ENCODE assay signal across 9 mouse cellular contexts in the genomic region with DNA sequence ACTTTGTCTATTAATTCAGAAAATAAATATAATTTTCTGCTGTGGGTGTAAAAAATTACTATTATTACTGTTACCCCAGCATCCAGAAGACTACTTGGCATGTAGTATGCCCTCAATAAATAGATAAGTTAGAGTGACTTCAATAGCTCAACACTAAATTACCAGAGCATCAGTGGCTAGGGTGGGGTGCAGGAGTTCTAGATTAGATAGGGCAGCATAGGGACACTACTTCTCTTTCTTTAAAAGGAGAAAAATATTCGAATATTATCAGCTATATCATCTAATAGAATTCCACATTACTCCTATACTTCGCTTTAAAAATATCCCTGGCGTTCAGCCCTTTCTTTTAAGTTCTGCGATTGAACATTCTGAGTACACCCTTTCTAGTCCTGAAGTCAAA. TPM values are rescaled to one million over a fixed set of nuclear protein-coding genes. Genes with fewer than 3 reads are reported as not detected.
DNase-seq lines count a peak whose midpoint lies in the region; ATAC-seq and TF ChIP-seq lines count a peak whose summit lies in the region.
"Had no signal": no experiment of that assay in that cellular context is flagged by ENCODE, and none has a peak within 500 bp of the region (broad histone marks: within the 10 kb centered on the region; RNA-seq: fewer than 3 reads in every experiment).

No protein-coding gene starts in this region.

- TF ChIP-seq POLR2A in kidney, adult 2 months (IDR thresholded peaks at IDR 0.05; ENCODE audit: low read depth, low read length): no peak

- no peaks in the 10 kb centered on the region for H3K36me3 ChIP-seq in kidney, adult 2 months (ENCODE audit: control insufficient read depth, insufficient read depth, low read length)
- no peaks in the 10 kb centered on the region for H3K36me3 ChIP-seq in hindbrain, embryonic 16.5 days (ENCODE audit: control insufficient read depth, insufficient read depth, low read length)
- no peaks in the 10 kb centered on the region for H3K36me3 ChIP-seq in midbrain, embryonic 13.5 days

- H3K27me3 ChIP-seq in kidney, adult 2 months (replicated peaks; ENCODE audit: control insufficient read depth, insufficient read depth, low read length): no peaks in the 10 kb centered on the region
- H3K27me3 ChIP-seq in hindbrain, embryonic 16.5 days (replicated peaks; ENCODE audit: control insufficient read depth, insufficient read depth, low read length): no peaks in the 10 kb centered on the region
- H3K27me3 ChIP-seq in midbrain, embryonic 13.5 days: no peaks in the 10 kb centered on the region
- H3K27me3 ChIP-seq: Patski had no signal

- peak overlapping the region; percentile 59 for H3K4me2 ChIP-seq in hindbrain, embryonic 16.5 days (ENCODE audit: low read length)
- H3K4me2 ChIP-seq in midbrain, embryonic 13.5 days (replicated peaks): peak overlapping the region; percentile 71

- peak overlapping the region; percentile 67 for H3K27ac ChIP-seq in kidney, adult 2 months (ENCODE audit: insufficient read depth, low read depth, low read length)
- H3K27ac ChIP-seq in brown adipose tissue, adult 24 weeks (replicated peaks; ENCODE audit: low read depth, low read length): peak overlapping the region; percentile 86
- peak overlapping the region; percentile 79 for H3K27ac ChIP-seq in hindbrain, embryonic 16.5 days (ENCODE audit: low read depth, low read length)
- peak overlapping the region; percentile 86 for H3K27ac ChIP-seq in midbrain, embryonic 13.5 days

- 13% methylated on average over 4 of the region's 4 CpGs for WGBS in kidney, adult 2 months
- 35% methylated on average over 4 of the region's 4 CpGs for WGBS in hindbrain, embryonic 16.5 days
- 46% methylated on average over 4 of the region's 4 CpGs for WGBS in midbrain, embryonic 13.5 days

- peaks cover 3% of the 10 kb centered on the region; the same call in 1 of the 2 replicates for H3K4me1 ChIP-seq in kidney, adult 2 months (ENCODE audit: control insufficient read depth, insufficient read depth, low read length)
- H3K4me1 ChIP-seq in brown adipose tissue, adult 24 weeks (ENCODE audit: control insufficient read depth, insufficient read depth, insufficient read length, low read length): peaks cover 6% of the 10 kb centered on the region; the same call in 1 of the 2 replicates
- H3K4me1 ChIP-seq in hindbrain, embryonic 16.5 days (ENCODE audit: control insufficient read depth, insufficient read depth, low read depth, low read length): peaks cover 3% of the 10 kb centered on the region; the same call in 1 of the 2 replicates
- H3K4me1 ChIP-seq in midbrain, embryonic 13.5 days (replicated peaks): peaks cover 9% of the 10 kb centered on the region; the same call in 1 of the 2 replicates

- no peak for DNase-seq in kidney, adult 2 months
- no peak for DNase-seq in kidney, adult 8-10 months
- DNase-seq in adrenal gland, postnatal 10 days: no peak
- DNase-seq in MN1 (ENCODE audit: low spot score): no peak
- DNase-seq in cerebellum, adult 9-10 months: no peak

- no peaks in the 10 kb centered on the region for H3K9me3 ChIP-seq in hindbrain, embryonic 16.5 days (ENCODE audit: control insufficient read depth, low read length)
- H3K9me3 ChIP-seq in midbrain, embryonic 13.5 days: no peaks in the 10 kb centered on the region

- H3K4me3 ChIP-seq in kidney, adult 2 months (ENCODE audit: insufficient read depth, low read depth, low read length): peak overlapping the region; percentile 77
- H3K4me3 ChIP-seq in brown adipose tissue, adult 24 weeks (ENCODE audit: insufficient read depth, low read depth, low read length): peak overlapping the region; percentile 72
- peak overlapping the region; percentile 74 for H3K4me3 ChIP-seq in hindbrain, embryonic 16.5 days (ENCODE audit: low read length)
- H3K4me3 ChIP-seq in midbrain, embryonic 13.5 days (replicated peaks): peak overlapping the region; percentile 82

- no peak for TF ChIP-seq CTCF in kidney, adult 2 months (conservative IDR thresholded peaks at IDR 0.05; ENCODE audit: insufficient read depth, insufficient read length, low read depth, low read length)

- peak; percentile 9 for ATAC-seq in hindbrain, embryonic 16.5 days
- peak; percentile 8 for ATAC-seq in midbrain, embryonic 13.5 days

- peak overlapping the region; percentile 80 for H3K9ac ChIP-seq in hindbrain, embryonic 16.5 days (ENCODE audit: low read depth, low read length)
- H3K9ac ChIP-seq in midbrain, embryonic 13.5 days (replicated peaks): peak overlapping the region; percentile 83

RNA-seq across cellular contexts. Expression of gene Prps1l3, which starts 0.5 kb away (rescaled TPM):
- 12.5 and 15.0 TPM in 2 replicates for polyA plus RNA-seq in kidney, adult 2 months (2012; rRNA removed)
- polyA plus RNA-seq in brown adipose tissue, adult 24 weeks (2012; ENCODE audit: insufficient read depth, insufficient read length, missing spikeins): 6.5 and 8.0 TPM in 2 replicates
- polyA plus RNA-seq in hindbrain, embryonic 16.5 days (2015; fragmentation: Nextera tagmentation; extraction: Ambion mirVana): 23.2 and 25.3 TPM in 2 replicates
- polyA plus RNA-seq in midbrain, embryonic 13.5 days (2015; fragmentation: Nextera tagmentation; extraction: Ambion mirVana): 41.9 and 42.4 TPM in 2 replicates
- total RNA-seq in adrenal gland, postnatal 10 days (2021): 10 to 100 TPM; 33.5 to 34.6 TPM

RNA-seq across cellular contexts. Expression of gene Mipol1, which starts 0.5 kb away (rescaled TPM):
- polyA plus RNA-seq in kidney, adult 2 months (2012; rRNA removed): 1.5 and 1.7 TPM in 2 replicates
- polyA plus RNA-seq in brown adipose tissue, adult 24 weeks (2012; ENCODE audit: insufficient read depth, insufficient read length, missing spikeins): 7.6 and 7.7 TPM in 2 replicates
- 5.2 and 5.6 TPM in 2 replicates for polyA plus RNA-seq in hindbrain, embryonic 16.5 days (2015; fragmentation: Nextera tagmentation; extraction: Ambion mirVana)
- 5.4 and 7.1 TPM in 2 replicates for polyA plus RNA-seq in midbrain, embryonic 13.5 days (2015; fragmentation: Nextera tagmentation; extraction: Ambion mirVana)
- total RNA-seq in adrenal gland, postnatal 10 days (2021): 10 to 100 TPM in 1 of 2 experiments, 1 to 10 TPM in 1; 9.1 to 11.5 TPM

RNA-seq across cellular contexts. Expression of gene Slc25a21, which starts 32.4 kb away (rescaled TPM):
- polyA plus RNA-seq in kidney, adult 2 months (2012; rRNA removed): 5.0 and 5.3 TPM in 2 replicates
- polyA plus RNA-seq in brown adipose tissue, adult 24 weeks (2012; ENCODE audit: insufficient read depth, insufficient read length, missing spikeins): not detected in 2 replicates
- 0.10 and 0.20 TPM in 2 replicates for polyA plus RNA-seq in hindbrain, embryonic 16.5 days (2015; fragmentation: Nextera tagmentation; extraction: Ambion mirVana)
- 0.14 and 0.27 TPM in 2 replicates for polyA plus RNA-seq in midbrain, embryonic 13.5 days (2015; fragmentation: Nextera tagmentation; extraction: Ambion mirVana)
- total RNA-seq in adrenal gland, postnatal 10 days (2021): 1 to 10 TPM; 1.9 to 2.1 TPM
